Mouse (Mus musculus) heart, postnatal 4 days (tissue): ENCODE measurements at regions not wholly inside any gene's neighbourhood (a gene's known extent, or its start where the extent isn't known, plus 50 kb on each side); places are given as distances from the start of the nearest gene placed in this dataset.

Experiments
- DNase-seq: peaks from one replicate; pipeline ENCODE4 v3.0.0; 2021

DNA sequence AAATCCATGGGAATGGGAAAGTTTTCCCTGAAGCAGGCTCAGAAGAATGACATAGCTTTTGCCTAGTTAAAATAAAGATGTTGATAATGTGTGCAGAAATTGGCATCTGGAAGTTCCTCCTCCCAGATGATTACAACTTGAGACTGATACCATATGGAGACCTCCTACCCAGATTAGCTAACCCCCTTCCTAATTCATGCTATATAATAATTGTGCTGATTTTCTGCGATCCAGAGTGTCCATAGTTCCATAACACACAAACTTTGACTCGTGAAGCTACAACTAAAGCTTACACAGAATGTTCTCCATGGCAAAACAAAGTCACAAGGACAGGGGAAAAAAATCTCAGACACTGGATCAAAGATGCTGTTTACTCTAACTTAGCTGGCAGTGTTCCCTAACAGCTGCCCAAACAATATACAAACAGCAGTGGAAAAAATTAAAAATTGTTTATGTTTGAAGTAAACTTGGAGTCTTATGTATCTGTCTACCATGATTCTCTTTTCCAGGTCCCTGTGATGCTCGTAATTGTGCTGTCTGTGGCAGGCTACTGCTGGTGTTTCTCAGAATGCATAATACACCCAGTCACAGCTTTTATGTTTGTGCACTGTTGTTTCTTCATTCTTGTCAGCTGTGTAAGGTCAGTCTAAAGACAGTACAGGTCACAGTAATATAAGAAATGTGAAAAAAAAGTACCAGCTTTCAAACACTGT, 1978.8 kb upstream of the A830018L16Rik start:
- DNase-seq, result no peak

DNA sequence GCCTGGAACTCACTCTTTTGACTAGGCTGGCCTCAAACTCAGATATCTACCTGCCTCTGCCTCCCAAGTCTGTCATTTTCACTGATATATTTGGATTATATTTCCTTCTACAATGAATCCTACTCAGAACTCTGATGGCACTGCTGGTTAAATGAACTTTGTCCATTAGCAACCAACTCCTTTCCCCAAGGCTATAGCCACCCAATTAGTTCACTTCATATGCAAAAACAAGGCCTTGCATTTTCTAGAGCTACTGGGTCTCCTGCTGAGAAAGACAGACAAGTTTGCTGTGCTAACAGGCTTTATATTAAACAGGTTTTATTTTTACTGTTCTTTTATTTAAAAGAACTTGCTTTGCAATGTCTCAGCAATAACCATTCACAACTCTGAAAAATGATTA, 1971.0 kb upstream of the A830018L16Rik start:
- no peak for DNase-seq

DNA sequence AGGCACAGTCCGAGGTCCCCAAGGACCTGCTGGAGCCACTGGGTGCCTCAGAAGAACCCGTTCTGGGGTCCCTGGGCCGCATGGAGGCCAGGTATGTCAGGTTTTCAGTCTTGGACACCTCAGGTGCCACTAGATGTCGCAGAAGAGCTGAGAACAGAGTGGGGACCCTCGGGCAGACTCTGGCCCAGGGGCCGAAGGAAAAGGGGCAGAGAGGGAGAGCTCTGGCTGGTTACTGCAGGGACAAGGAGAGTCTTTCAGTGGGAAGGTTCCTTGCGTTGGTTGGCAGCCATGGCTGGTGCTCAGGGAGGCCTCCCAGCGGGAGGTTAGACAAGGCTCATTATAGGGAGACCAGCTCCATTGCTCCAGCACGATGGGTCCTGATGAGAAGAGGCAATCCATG, 1944.4 kb upstream of the A830018L16Rik start:
- DNase-seq, result peak; percentile 17

DNA sequence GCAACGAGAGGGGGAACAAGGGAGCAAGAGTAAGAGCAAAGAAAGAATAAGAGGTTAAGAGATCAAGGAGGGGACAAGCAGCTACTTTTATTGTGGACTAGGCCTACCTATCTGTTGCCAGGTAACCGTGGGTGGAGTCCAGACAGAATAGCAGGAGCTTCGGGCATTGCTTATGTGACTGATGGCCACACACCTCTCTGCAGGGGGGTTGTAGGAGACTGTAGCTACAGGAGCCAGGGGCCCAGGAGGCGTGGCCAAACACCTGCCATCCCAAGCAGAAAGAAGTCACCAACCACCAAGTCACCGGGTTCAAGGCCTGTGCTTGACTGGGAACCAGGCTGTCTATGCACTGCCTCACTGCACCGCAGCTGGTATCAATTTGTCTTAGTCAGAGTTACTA, 1943.9 kb upstream of the A830018L16Rik start:
- DNase-seq, result no peak
